Mouse (Mus musculus): ENCODE results near the gene Calhm3. TPM values are rescaled to one million over a fixed set of nuclear protein-coding genes. Genes with fewer than 3 reads are reported as not detected.

Gene Calhm3
- polyA plus RNA-seq, 2 experiments, result not detected

DNA sequence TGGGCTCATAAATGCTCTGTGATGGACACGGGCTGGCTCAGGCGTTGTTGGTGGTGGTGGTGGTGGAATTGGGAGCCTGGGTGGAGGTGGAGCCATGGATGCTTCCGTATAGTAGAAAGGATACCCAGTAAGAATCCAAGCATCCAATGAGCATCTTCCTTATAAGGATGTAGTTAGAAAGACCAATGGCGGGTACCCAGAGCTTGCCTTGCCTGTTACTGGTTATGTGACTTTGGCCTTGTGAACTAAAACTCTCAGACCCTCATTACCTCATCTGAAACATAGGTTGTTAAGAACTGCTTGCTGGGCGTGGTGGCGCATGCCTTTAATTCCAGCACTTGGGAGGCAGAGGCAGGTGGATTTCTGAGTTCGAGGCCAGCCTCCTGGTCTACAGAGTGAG lies 3.8 kb downstream of the Calhm3 start:
- no peak overlapping the region for H3K4me2 ChIP-seq (ENCODE audit: low read depth)
- H3K27ac ChIP-seq, result no peak overlapping the region
- TF ChIP-seq CTCF (IDR thresholded peaks at IDR 0.05; ENCODE audit: low read depth), result no peak
- TF ChIP-seq EP300 (IDR thresholded peaks at IDR 0.05; ENCODE audit: low read depth), result no peak
- H3K4me1 ChIP-seq (replicated peaks; ENCODE audit: control insufficient read depth in 2 of 2, insufficient read depth in 2 of 2, low read length in 1 of 2), result no peaks in the 10 kb centered on the region
- WGBS (ENCODE audit: insufficient replicate concordance), result 63% methylated on average over 7 of the region's 7 CpGs
- H3K36me3 ChIP-seq (replicated peaks; ENCODE audit: control insufficient read depth, insufficient read depth, low read depth), result no peaks in the 10 kb centered on the region
- no peak overlapping the region for H3K9ac ChIP-seq (replicated peaks)
- DNase-seq (ENCODE audit: low read depth in 3 of 3, low spot score in 3 of 3) (no peak), ATAC-seq (ENCODE audit: insufficient read depth) (no peak)
- no peak overlapping the region for H3K4me3 ChIP-seq (ENCODE audit: insufficient read depth in 1 of 2, low read depth in 2 of 2, low read length in 2 of 2)
- no peaks in the 10 kb centered on the region; the same call in 1 of the 2 replicates for H3K27me3 ChIP-seq (ENCODE audit: control insufficient read depth, insufficient read depth, low read length)
- no peaks in the 10 kb centered on the region for H3K9me3 ChIP-seq (ENCODE audit: control insufficient read depth, low read length)

GRCm38 (mm10) chr19:47152062-47152369 lies 5.5 kb downstream of the Calhm3 start:
- H3K27me3 ChIP-seq (ENCODE audit: control insufficient read depth, insufficient read depth, low read length), result no peaks in the 10 kb centered on the region; the same call in 1 of the 2 replicates
- no peaks in the 10 kb centered on the region for H3K4me1 ChIP-seq (replicated peaks; ENCODE audit: control insufficient read depth in 2 of 2, insufficient read depth in 2 of 2, low read length in 1 of 2)
- H3K27ac ChIP-seq, result no peak overlapping the region
- WGBS (ENCODE audit: insufficient replicate concordance), result 60% methylated on average over 12 of the region's 12 CpGs
- no peak for TF ChIP-seq EP300 (IDR thresholded peaks at IDR 0.05; ENCODE audit: low read depth)
- TF ChIP-seq CTCF (IDR thresholded peaks at IDR 0.05; ENCODE audit: low read depth), result no peak
- H3K9ac ChIP-seq (replicated peaks), result no peak overlapping the region
- H3K36me3 ChIP-seq (replicated peaks; ENCODE audit: control insufficient read depth, insufficient read depth, low read depth), result no peaks in the 10 kb centered on the region
- no peak for ATAC-seq (ENCODE audit: insufficient read depth)
- DNase-seq (ENCODE audit: low read depth in 3 of 3, low spot score in 3 of 3), result no peak
- no peaks in the 10 kb centered on the region for H3K9me3 ChIP-seq (ENCODE audit: control insufficient read depth, low read length)
- no peak overlapping the region for H3K4me2 ChIP-seq (ENCODE audit: low read depth)
- no peak overlapping the region for H3K4me3 ChIP-seq (ENCODE audit: insufficient read depth in 1 of 2, low read depth in 2 of 2, low read length in 2 of 2)

DNA sequence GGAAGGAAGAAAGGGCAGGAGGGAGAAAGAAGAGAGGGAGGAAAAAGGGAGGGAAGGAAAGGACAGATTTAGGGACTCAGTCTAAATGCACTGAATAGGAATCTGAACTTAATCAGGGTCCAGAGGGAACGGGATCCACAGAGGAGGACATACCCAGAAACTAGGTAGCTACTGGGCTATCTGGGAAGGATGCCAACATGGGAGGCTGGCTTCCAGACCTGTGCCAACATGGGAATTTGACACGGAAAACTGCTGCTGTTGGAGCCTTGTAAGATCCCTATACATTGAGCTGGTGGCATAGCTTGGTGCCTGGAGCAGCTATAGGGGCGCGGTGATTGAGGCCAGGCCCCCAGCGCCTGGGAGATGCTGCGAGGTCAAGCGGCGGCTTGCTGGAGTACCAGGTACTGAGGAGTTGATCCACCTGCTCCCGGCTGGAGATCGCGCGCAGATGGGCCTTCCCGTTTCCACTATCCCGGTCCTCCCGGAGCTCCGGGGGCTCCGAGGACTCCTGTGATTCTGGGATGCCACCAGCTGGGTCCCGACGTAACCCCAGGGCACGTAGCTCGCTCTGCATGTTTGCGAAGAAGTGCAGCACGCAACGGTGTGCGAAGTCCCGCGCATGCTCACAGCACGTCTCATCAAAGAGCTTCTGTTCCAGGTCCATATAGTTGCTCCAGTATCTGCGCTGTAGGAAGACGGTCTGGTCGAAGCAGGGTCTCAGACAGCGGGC lies 6.1 kb downstream of the Calhm3 start:
- TF ChIP-seq EP300 (IDR thresholded peaks at IDR 0.05; ENCODE audit: low read depth) (no peak), CTCF (IDR thresholded peaks at IDR 0.05; ENCODE audit: low read depth) (no peak)
- ATAC-seq (ENCODE audit: insufficient read depth), result no peak
- Histone ChIP-seq H3K4me2 (ENCODE audit: low read depth) (no peak overlapping the region), H3K27ac (no peak overlapping the region), H3K9me3 (ENCODE audit: control insufficient read depth, low read length) (no peaks in the 10 kb centered on the region), H3K36me3 (replicated peaks; ENCODE audit: control insufficient read depth, insufficient read depth, low read depth) (no peaks in the 10 kb centered on the region), H3K4me3 (ENCODE audit: insufficient read depth in 1 of 2, low read depth in 2 of 2, low read length in 2 of 2) (no peak overlapping the region), H3K9ac (replicated peaks) (no peak overlapping the region), H3K4me1 (replicated peaks; ENCODE audit: control insufficient read depth in 2 of 2, insufficient read depth in 2 of 2, low read length in 1 of 2) (no peaks in the 10 kb centered on the region), H3K27me3 (ENCODE audit: control insufficient read depth, insufficient read depth, low read length) (no peaks in the 10 kb centered on the region; the same call in 1 of the 2 replicates)
- no peak for DNase-seq (ENCODE audit: low read depth in 3 of 3, low spot score in 3 of 3)
- WGBS (ENCODE audit: insufficient replicate concordance), result 23% methylated on average over 32 of the region's 32 CpGs

GRCm38 (mm10) chr19:47149854-47150253 lies 7.7 kb downstream of the Calhm3 start:
- no peak overlapping the region for H3K4me2 ChIP-seq (ENCODE audit: low read depth)
- WGBS (ENCODE audit: insufficient replicate concordance), result 33% methylated on average over 4 of the region's 4 CpGs
- DNase-seq (ENCODE audit: low read depth in 3 of 3, low spot score in 3 of 3) (no peak), ATAC-seq (ENCODE audit: insufficient read depth) (no peak)
- TF ChIP-seq CTCF (IDR thresholded peaks at IDR 0.05; ENCODE audit: low read depth) (no peak), EP300 (IDR thresholded peaks at IDR 0.05; ENCODE audit: low read depth) (no peak)
- no peaks in the 10 kb centered on the region for H3K36me3 ChIP-seq (replicated peaks; ENCODE audit: control insufficient read depth, insufficient read depth, low read depth)
- no peaks in the 10 kb centered on the region for H3K4me1 ChIP-seq (replicated peaks; ENCODE audit: control insufficient read depth in 2 of 2, insufficient read depth in 2 of 2, low read length in 1 of 2)
- H3K9ac ChIP-seq (replicated peaks), result no peak overlapping the region
- no peak overlapping the region for H3K27ac ChIP-seq
- no peak overlapping the region for H3K4me3 ChIP-seq (ENCODE audit: insufficient read depth in 1 of 2, low read depth in 2 of 2, low read length in 2 of 2)
- no peaks in the 10 kb centered on the region for H3K9me3 ChIP-seq (ENCODE audit: control insufficient read depth, low read length)
- H3K27me3 ChIP-seq (ENCODE audit: control insufficient read depth, insufficient read depth, low read length), result no peaks in the 10 kb centered on the region; the same call in 1 of the 2 replicates

DNA sequence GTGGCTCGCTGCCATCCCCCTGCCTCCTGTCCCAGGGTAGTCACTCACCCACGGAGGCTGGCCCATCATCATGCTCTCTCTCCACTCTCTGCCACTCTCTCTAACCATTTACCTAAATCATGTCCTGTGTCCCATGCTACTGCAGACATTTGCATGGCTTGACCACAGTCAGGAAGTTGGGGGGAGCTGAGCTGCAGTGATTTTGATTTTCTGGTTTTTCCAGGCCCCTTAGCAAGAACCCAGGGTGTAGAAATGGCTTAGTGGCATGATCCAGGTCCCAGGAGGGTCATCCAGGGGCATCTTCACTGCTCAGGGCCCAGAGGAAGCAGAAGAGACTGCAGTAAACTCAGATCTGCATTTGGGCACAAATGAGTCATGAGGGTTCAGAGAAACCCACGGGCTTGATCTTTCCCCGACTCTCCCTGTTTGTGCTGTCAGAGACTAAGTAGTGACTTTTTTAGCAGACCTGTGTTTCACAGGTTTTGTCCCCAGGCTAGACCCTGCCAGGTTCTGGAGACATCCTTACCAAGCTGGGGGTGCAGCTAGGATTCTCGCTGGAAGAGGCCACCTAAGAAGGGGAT lies 9.2 kb downstream of the Calhm3 start:
- DNase-seq (ENCODE audit: low read depth in 3 of 3, low spot score in 3 of 3) (no peak), ATAC-seq (ENCODE audit: insufficient read depth) (no peak)
- WGBS (ENCODE audit: insufficient replicate concordance), result 44% methylated on average over 5 of the region's 5 CpGs
- H3K9ac ChIP-seq (replicated peaks), result no peak overlapping the region
- H3K27me3 ChIP-seq (ENCODE audit: control insufficient read depth, insufficient read depth, low read length), result no peaks in the 10 kb centered on the region; the same call in 1 of the 2 replicates
- H3K27ac ChIP-seq, result no peak overlapping the region
- H3K4me1 ChIP-seq (replicated peaks; ENCODE audit: control insufficient read depth in 2 of 2, insufficient read depth in 2 of 2, low read length in 1 of 2), result no peaks in the 10 kb centered on the region
- H3K4me2 ChIP-seq (ENCODE audit: low read depth), result no peak overlapping the region
- no peaks in the 10 kb centered on the region for H3K9me3 ChIP-seq (ENCODE audit: control insufficient read depth, low read length)
- no peak for TF ChIP-seq CTCF (IDR thresholded peaks at IDR 0.05; ENCODE audit: low read depth)
- TF ChIP-seq EP300 (IDR thresholded peaks at IDR 0.05; ENCODE audit: low read depth), result no peak
- H3K36me3 ChIP-seq (replicated peaks; ENCODE audit: control insufficient read depth, insufficient read depth, low read depth), result no peaks in the 10 kb centered on the region
- H3K4me3 ChIP-seq (ENCODE audit: insufficient read depth in 1 of 2, low read depth in 2 of 2, low read length in 2 of 2), result no peak overlapping the region
